Mouse (Mus musculus) gonadal fat pad, adult 2 months (tissue): ENCODE results near the gene C1qtnf5. TPM values are rescaled to one million over a fixed set of nuclear protein-coding genes. Genes with fewer than 3 reads are reported as not detected.

Experiments used
- DNase-seq: peaks from one replicate; pipeline ENCODE4 v3.0.0-alpha.2; 2012; ENCODE audit warnings: low read depth
- polyA plus RNA-seq: library from polyadenylated mRNA; depleted of rRNA; stranded (reverse); fragments of >200 nt; gene quantifications from 2 replicates; pipeline ENCODE4 v1.2.3, GENCODE M21; 2012; rRNA removed

C1qtnf5 gene
- polyA plus RNA-seq: 28.7 and 29.3 TPM in 2 replicates

GRCm38 (mm10) chr9:44107110-44107509 is at the start of gene C1qtnf5:
TSS of gene C1qtnf5 (plus strand) at chr9:44107245.
- DNase-seq: no peak

GRCm38 (mm10) chr9:44058606-44059005 is 48.4 kb upstream of the C1qtnf5 start:
- no peak for DNase-seq

DNA sequence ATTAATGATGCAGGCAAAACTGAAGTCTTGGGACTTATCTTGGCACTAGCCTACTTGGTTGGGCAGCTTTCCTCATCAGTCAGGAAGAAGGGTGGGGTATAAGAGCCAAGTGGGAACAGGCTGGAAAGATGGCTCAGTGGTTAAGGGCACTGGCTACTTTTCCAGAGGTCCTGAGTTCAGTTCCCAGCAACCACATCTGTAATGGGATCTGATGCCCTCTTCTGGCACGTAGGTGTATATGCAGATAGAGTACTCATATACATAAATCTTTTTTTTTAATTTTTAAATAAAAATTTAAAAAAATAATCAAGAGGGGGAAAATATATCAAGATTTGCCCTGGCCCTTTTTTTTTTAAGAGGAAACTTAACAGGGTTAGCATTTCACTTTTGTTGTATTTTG is 41.9 kb upstream of the C1qtnf5 start:
- no peak for DNase-seq

- DNase-seq: no peak
These were observed 40.2 kb upstream of the C1qtnf5 start, which contains the start of gene Usp2 for GRCm38 (mm10) chr9:44066785-44067225. TSS of gene Usp2 (plus strand) at chr9:44067021.

DNA sequence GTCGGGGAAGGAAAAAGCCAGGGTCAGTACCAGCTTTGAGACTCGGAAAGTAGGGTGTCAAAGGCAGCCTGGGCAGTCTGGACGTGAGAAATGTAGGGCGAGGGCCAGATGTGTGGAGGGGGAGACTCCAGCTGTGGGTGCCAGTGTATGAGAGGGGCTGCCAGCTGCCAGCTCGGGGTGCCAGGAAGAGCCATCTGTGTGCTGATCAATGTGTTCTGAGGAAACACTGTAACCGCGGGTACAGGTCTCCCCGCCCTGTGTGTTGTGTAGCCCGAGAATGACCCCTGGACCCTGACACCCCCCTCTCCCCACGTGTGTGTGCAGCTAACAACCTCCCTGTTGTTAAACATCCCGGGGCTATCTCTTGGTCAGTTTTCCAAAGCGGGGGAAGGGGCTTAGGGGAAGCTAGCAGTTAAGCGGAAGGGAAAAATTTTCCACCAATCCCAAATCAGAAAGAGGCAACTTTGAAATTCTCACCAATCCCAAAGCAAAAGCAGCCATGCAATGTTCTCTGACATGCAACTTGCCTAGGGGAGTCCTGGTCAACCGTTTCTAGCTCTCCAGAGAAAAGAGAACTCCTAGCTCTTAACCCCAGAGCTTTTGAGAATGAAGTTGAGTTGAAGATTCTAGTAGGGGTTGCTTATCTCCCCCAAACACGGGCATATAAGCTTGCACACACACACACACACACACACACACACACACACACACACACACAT is 39.6 kb upstream of the C1qtnf5 start:
- DNase-seq: no peak

DNA sequence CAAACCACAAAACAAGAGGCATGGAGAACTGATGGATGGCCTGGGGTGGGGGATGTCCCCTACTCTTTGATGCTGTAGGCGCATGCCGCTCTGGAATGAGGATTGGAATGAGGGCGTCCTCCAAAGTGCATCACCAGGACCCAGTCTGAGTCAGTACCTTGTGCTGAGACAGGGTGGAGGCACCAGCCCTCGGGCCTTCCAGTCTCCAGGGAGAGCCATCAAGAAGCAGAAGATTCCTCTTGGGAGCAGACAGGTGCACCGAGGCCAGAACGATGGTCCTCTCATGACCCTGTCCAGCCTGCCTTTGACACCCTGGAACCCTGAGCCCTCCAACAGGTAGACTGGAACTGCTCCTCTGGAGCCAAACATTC is 39.1 kb upstream of the C1qtnf5 start:
- DNase-seq: no peak

DNA sequence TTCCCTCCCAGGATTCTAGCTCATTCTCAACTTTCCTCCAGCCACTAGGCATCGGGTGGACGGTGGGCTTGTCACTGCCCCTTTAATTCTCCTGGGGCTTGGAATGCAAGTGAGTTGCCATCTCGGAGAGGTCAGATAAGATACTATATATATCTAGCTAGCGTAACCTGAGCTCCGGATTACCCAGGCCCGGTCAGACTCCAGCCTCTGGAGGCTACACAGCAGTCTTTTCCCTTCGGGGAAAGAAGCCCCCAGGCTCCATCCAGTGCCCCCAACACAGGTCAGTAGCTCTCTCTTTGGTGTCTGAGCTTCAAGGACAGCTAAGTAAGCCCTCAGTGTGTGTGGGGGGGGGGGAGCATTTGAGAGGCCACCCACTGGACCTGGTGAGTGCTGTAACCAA is 37.8 kb upstream of the C1qtnf5 start:
- DNase-seq: no peak

DNA sequence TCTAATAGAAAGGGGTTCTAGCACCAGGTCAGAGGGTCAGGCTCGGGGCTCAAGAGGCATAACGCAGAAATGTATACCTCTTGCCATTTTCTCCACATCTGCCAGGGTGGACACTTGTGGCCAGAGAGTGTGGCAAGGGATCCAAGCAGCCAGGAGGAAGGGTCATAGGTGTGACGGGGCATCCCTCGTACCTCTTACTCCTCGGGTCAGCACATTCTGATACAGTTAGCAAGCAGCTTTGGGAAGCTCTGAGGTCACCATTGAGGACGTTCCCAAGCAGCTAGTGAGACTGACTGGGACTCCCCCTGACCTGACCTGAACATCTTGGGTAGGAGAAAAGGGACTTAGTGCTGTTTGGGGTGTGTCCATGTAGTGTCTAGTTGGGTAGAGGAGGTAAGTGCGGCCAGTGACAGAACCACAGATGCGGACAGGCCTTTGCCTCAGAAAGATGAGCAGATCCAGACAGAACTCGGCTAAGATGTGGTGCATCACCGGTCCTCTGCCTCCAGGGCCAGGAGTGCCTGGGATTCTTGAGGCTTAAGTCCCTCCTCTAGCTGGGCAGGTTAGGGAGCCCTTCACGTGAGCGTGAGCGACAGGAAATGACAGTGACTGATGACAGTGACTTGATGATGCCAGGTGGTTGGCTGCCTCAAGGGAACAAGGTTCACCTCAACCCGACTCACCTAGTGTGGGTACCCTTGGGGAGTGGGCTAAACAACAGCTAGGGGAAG is 36.8 kb upstream of the C1qtnf5 start:
- no peak for DNase-seq

GRCm38 (mm10) chr9:44070844-44071231 is 36.2 kb upstream of the C1qtnf5 start:
- no peak for DNase-seq

DNA sequence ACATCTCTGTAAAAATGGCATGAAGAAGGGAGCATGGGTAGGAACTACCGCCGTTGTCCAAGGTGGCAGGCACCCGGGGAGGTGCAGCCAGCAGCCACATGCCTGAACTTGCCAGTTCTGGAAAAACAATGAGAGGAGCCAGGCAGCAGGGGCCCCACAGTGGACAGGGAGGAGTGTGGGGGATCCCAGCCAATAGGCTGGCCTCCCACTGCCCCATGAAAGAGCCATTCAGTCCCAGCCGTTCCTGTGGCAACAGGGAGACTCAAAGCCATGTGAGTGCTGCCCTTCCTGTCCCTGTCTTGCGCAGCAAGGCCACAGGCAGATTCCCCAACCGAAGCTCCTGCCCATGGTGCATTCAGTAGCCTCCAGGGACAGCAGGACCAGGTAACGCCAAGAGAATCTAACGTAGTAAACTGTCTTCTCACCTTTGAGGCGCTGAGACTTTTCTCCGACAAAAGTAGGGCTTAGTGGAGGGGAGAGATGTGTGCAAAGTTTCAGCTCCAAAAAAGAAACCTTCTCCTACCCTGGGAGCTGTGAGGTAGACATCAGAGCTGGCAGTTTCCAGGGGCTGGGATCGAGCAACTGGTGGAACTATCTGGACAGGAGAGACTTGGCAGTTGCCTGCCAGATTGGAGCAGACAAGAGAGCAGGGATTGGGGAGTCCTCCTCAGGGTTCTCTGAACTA is 35.0 kb upstream of the C1qtnf5 start:
- DNase-seq: no peak

GRCm38 (mm10) chr9:44072599-44072915 is 34.5 kb upstream of the C1qtnf5 start:
- DNase-seq: no peak

DNA sequence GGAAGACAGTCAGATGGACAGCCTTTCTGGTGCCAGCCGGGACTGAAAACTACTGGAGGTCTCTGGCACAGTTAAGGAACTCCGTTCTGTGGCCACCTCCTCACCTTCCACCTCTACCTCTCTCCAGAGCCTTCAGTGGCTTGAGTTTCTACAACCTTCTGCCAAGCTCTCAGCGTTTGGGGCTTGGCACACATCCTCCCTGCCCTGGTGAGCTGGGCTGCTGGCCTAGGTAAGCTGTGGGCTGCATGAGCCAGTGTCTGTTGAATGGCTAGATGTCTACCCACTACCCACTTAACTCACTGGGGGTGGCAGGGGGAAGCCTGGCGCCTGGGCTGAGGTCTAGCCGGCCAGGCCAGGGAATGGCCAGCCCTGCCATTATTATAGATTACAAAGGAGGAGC is 33.9 kb upstream of the C1qtnf5 start:
- DNase-seq: no peak

DNA sequence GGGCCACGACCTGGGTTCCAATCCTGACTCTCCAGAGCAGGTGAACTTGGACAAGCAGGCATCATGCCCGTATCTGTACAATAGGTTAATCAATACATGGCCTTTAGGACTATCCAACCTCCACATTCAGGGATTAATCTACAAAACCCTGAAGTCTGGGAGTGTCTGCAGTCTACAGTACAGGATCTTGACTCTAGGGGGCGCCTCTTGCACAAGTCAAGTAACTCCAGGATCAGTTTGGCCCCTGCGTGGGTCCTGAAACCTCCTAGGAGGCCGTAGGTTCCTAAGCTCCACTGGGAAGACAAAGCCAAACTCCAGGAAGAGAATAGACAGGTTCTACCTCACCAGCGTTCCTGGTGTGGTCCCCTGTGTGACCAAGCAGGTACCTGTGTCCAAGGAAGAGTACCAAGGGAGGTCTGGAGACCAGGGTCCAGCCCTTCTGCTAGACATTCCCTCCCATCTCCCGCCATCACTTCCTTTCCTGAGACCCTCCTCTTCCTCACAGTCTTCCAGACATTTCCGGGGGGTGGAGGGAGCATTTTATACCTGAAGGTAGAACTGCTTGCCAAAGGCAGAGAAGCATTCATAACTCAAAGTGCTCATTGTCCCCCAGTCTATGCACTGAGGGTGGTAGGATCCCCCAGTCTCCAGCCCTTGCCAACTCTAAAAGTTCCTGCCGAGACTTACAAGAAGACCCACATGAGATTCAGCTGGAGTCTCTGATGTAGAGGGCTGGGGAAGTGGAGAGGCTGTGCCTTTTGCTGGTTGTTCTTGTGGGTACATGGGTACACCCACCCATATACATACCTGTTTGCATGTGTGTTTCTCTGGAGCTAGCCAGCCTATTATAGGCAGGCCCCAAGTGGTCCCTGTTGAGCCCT is 32.4 kb upstream of the C1qtnf5 start:
- DNase-seq: no peak

DNA sequence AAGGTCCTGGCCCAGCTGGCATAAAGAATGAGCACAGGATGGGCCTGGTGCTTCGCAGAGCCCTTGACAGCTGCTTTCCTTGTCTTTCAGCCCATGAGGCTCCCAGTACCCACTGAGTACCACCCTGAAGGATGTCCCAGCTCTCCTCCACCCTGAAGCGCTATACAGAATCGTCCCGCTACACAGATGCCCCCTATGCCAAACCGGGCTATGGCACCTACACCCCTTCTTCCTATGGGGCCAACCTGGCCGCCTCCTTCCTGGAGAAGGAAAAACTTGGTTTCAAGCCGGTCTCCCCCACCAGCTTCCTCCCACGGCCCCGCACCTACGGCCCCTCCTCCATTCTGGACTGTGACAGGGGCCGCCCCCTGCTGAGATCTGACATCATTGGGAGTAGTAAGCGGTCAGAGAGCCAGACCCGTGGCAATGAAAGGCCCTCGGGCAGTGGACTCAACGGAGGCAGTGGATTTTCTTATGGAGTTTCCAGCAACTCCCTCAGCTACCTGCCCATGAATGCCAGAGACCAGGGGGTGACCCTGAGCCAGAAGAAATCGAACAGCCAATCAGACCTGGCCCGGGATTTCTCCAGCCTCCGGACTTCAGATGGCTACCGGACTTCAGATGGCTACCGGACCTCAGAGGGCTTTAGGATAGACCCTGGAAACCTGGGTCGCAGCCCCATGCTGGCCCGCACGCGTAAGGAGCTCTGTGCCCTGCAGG is 31.6 kb upstream of the C1qtnf5 start:
- no peak for DNase-seq

DNA sequence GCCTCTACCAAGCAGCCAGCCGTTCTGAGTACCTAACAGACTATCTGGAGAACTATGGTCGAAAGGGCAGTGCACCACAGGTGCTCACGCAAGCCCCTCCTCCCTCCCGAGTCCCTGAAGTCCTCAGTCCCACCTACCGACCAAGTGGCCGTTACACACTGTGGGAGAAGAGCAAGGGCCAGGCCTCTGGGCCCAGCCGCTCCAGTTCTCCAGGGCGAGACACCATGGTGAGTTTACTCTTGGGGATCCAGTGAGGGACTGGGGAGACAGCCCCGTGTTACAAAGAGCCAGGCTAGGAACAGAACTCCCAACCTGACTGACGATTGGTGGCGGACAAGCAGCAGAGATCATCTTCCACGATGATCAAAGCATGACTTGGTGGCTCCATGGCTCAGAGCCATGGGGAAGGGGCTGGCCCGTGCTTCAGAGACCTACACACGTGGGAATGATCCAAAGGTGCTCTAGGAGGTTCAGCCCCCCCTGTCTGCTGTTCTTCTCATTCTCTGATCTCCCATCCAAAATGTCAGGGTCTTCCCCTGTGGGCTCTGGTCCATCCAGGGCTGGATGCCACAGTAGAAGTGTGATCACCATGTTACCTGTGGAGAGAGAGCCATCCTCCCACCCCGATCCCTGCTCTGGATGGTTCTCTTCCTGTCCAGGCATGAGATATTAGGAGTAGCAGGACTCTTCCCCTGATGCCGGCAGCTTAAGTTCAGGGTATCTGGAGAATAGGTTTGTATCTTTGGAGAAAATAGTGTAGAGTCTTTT is 30.9 kb upstream of the C1qtnf5 start:
- no peak for DNase-seq

DNA sequence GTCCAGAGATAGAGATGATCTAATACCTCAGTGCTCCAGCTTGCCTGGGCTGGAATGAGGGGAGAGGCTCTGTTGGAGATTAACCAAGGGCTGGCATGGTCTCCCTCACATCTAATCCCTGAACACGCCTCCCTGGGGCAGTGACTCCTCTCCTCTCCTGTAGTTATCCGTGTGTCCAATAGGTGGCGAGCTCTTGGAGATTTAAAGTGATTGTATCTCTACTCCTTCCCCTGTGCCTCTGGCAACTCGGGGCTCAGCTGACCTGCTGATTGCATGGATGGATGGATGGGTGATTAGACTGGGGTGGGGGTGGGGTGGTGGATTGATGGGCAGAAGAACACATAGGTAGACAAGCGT is 30.3 kb upstream of the C1qtnf5 start:
- DNase-seq: no peak

- no peak for DNase-seq
These were observed 29.7 kb upstream of the C1qtnf5 start for GRCm38 (mm10) chr9:44077266-44077910.

GRCm38 (mm10) chr9:44078136-44078797 is 28.8 kb upstream of the C1qtnf5 start:
- no peak for DNase-seq

- peak; percentile 87 for DNase-seq
These were observed 27.9 kb upstream of the C1qtnf5 start for GRCm38 (mm10) chr9:44078955-44079756.
